Mouse (Mus musculus): ENCODE measurements around the gene Ulk4. TPM values are rescaled to one million over a fixed set of nuclear protein-coding genes. Genes with fewer than 3 reads are reported as not detected.

Ulk4 gene
- polyA plus RNA-seq, 1 experiment from 2014 or later: 97.4 TPM

- no peak overlapping the region for H3K9ac ChIP-seq
- H3K4me1 ChIP-seq (replicated peaks): peaks cover 11% of the 10 kb centered on the region
- H3K4me3 ChIP-seq: no peak overlapping the region
- H3K4me2 ChIP-seq: no peak overlapping the region
- no peak overlapping the region for H3K27ac ChIP-seq (ENCODE audit: poor library complexity, severe bottlenecking)
- H3K9me3 ChIP-seq (replicated peaks): no peaks in the 10 kb centered on the region
- no peaks in the 10 kb centered on the region for H3K36me3 ChIP-seq
- 76% methylated on average over 3 of the region's 3 CpGs for WGBS
- no peak for ATAC-seq (ENCODE audit: insufficient number of reproducible peaks, low FRiP score)
- no peaks in the 10 kb centered on the region; the same call in 1 of the 2 replicates for H3K27me3 ChIP-seq (replicated peaks)
These were observed 202.3 kb downstream of the Ulk4 start for GRCm38 (mm10) chr9:121074726-121075125.

GRCm38 (mm10) chr9:121072127-121072757 is 204.8 kb downstream of the Ulk4 start:
- Histone ChIP-seq H3K27me3 (replicated peaks) (no peaks in the 10 kb centered on the region), H3K9me3 (replicated peaks) (no peaks in the 10 kb centered on the region), H3K4me3 (no peak overlapping the region), H3K4me2 (no peak overlapping the region), H3K27ac (ENCODE audit: poor library complexity, severe bottlenecking) (no peak overlapping the region), H3K4me1 (replicated peaks) (peaks cover 5% of the 10 kb centered on the region), H3K9ac (no peak overlapping the region), H3K36me3 (no peaks in the 10 kb centered on the region)
- no peak for ATAC-seq (ENCODE audit: insufficient number of reproducible peaks, low FRiP score)
- WGBS: 63% methylated on average over 8 of the region's 8 CpGs

GRCm38 (mm10) chr9:121071461-121072126 is 205.4 kb downstream of the Ulk4 start:
- no peak overlapping the region for H3K27ac ChIP-seq (ENCODE audit: poor library complexity, severe bottlenecking)
- no peak overlapping the region for H3K9ac ChIP-seq
- no peak for ATAC-seq (ENCODE audit: insufficient number of reproducible peaks, low FRiP score)
- H3K4me3 ChIP-seq: no peak overlapping the region
- no peaks in the 10 kb centered on the region for H3K36me3 ChIP-seq
- no peaks in the 10 kb centered on the region for H3K9me3 ChIP-seq (replicated peaks)
- H3K4me2 ChIP-seq: no peak overlapping the region
- WGBS: 75% methylated on average over 10 of the region's 10 CpGs
- peaks cover 5% of the 10 kb centered on the region for H3K4me1 ChIP-seq (replicated peaks)
- no peaks in the 10 kb centered on the region for H3K27me3 ChIP-seq (replicated peaks)

- H3K36me3 ChIP-seq: no peaks in the 10 kb centered on the region
- H3K27ac ChIP-seq (ENCODE audit: poor library complexity, severe bottlenecking): no peak overlapping the region
- no peak overlapping the region for H3K4me3 ChIP-seq
- H3K9ac ChIP-seq: no peak overlapping the region
- H3K4me2 ChIP-seq: no peak overlapping the region
- no peaks in the 10 kb centered on the region for H3K27me3 ChIP-seq (replicated peaks)
- WGBS: 65% methylated on average over 11 of the region's 11 CpGs
- H3K4me1 ChIP-seq (replicated peaks): peaks cover 5% of the 10 kb centered on the region
- ATAC-seq (ENCODE audit: insufficient number of reproducible peaks, low FRiP score): no peak
- H3K9me3 ChIP-seq (replicated peaks): no peaks in the 10 kb centered on the region
These were observed 205.9 kb downstream of the Ulk4 start for GRCm38 (mm10) chr9:121071050-121071449.

GRCm38 (mm10) chr9:121068115-121068514 is 208.9 kb downstream of the Ulk4 start:
- ATAC-seq (ENCODE audit: insufficient number of reproducible peaks, low FRiP score): no peak
- no peaks in the 10 kb centered on the region for H3K27me3 ChIP-seq (replicated peaks)
- WGBS: 76% methylated on average over 5 of the region's 5 CpGs

GRCm38 (mm10) chr9:121067043-121067442 is 210.0 kb downstream of the Ulk4 start:
- peaks cover 18% of the 10 kb centered on the region for H3K4me1 ChIP-seq (replicated peaks)
- no peaks in the 10 kb centered on the region for H3K27me3 ChIP-seq (replicated peaks)
- WGBS: 82% methylated on average over 10 of the region's 10 CpGs
- no peak for ATAC-seq (ENCODE audit: insufficient number of reproducible peaks, low FRiP score)
- H3K36me3 ChIP-seq: no peaks in the 10 kb centered on the region
- H3K9ac ChIP-seq: no peak overlapping the region
- H3K27ac ChIP-seq (ENCODE audit: poor library complexity, severe bottlenecking): no peak overlapping the region
- no peak overlapping the region for H3K4me2 ChIP-seq
- no peak overlapping the region for H3K4me3 ChIP-seq
- no peaks in the 10 kb centered on the region for H3K9me3 ChIP-seq (replicated peaks)

More at GRCm38 (mm10) chr9:121068115-121068514, 208.9 kb downstream of the Ulk4 start:
- H3K4me1 ChIP-seq (replicated peaks): peaks cover 7% of the 10 kb centered on the region
- no peak overlapping the region for H3K27ac ChIP-seq (ENCODE audit: poor library complexity, severe bottlenecking)
- no peaks in the 10 kb centered on the region for H3K36me3 ChIP-seq
- no peaks in the 10 kb centered on the region for H3K9me3 ChIP-seq (replicated peaks)
- no peak overlapping the region for H3K4me3 ChIP-seq
- H3K4me2 ChIP-seq: no peak overlapping the region
- no peak overlapping the region for H3K9ac ChIP-seq

GRCm38 (mm10) chr9:121065383-121065978 is 211.5 kb downstream of the Ulk4 start:
- H3K9me3 ChIP-seq (replicated peaks): no peaks in the 10 kb centered on the region
- ATAC-seq (ENCODE audit: insufficient number of reproducible peaks, low FRiP score): no peak
- WGBS: 74% methylated on average over 10 of the region's 10 CpGs
- no peak overlapping the region for H3K27ac ChIP-seq (ENCODE audit: poor library complexity, severe bottlenecking)
- H3K27me3 ChIP-seq (replicated peaks): no peaks in the 10 kb centered on the region
- no peak overlapping the region for H3K4me3 ChIP-seq
- H3K4me2 ChIP-seq: no peak overlapping the region
- no peak overlapping the region for H3K9ac ChIP-seq
- peaks cover 17% of the 10 kb centered on the region for H3K4me1 ChIP-seq (replicated peaks)
- H3K36me3 ChIP-seq: no peaks in the 10 kb centered on the region

GRCm38 (mm10) chr9:121064606-121065355 is 212.2 kb downstream of the Ulk4 start:
- no peak overlapping the region for H3K4me3 ChIP-seq
- no peaks in the 10 kb centered on the region for H3K9me3 ChIP-seq (replicated peaks)
- ATAC-seq (ENCODE audit: insufficient number of reproducible peaks, low FRiP score): no peak
- H3K27ac ChIP-seq (ENCODE audit: poor library complexity, severe bottlenecking): no peak overlapping the region
- 82% methylated on average over 14 of the region's 14 CpGs for WGBS
- H3K4me1 ChIP-seq (replicated peaks): peaks cover 17% of the 10 kb centered on the region
- no peak overlapping the region for H3K4me2 ChIP-seq
- H3K9ac ChIP-seq: no peak overlapping the region
- no peaks in the 10 kb centered on the region for H3K36me3 ChIP-seq
- no peaks in the 10 kb centered on the region for H3K27me3 ChIP-seq (replicated peaks)

- H3K27ac ChIP-seq (ENCODE audit: poor library complexity, severe bottlenecking): no peak overlapping the region
- H3K27me3 ChIP-seq (replicated peaks): no peaks in the 10 kb centered on the region
- H3K36me3 ChIP-seq: no peaks in the 10 kb centered on the region
- peaks cover 21% of the 10 kb centered on the region for H3K4me1 ChIP-seq (replicated peaks)
- no peaks in the 10 kb centered on the region for H3K9me3 ChIP-seq (replicated peaks)
- 18% methylated on average over 3 of the region's 3 CpGs for WGBS
- H3K4me3 ChIP-seq: no peak overlapping the region
- no peak for ATAC-seq (ENCODE audit: insufficient number of reproducible peaks, low FRiP score)
- H3K9ac ChIP-seq: no peak overlapping the region
- H3K4me2 ChIP-seq: no peak overlapping the region
These were observed 214.3 kb downstream of the Ulk4 start for GRCm38 (mm10) chr9:121062671-121063070.

- Histone ChIP-seq H3K9ac (no peak overlapping the region), H3K4me3 (no peak overlapping the region), H3K4me2 (no peak overlapping the region), H3K36me3 (no peaks in the 10 kb centered on the region), H3K4me1 (replicated peaks) (peaks cover 24% of the 10 kb centered on the region), H3K27me3 (replicated peaks) (no peaks in the 10 kb centered on the region), H3K27ac (ENCODE audit: poor library complexity, severe bottlenecking) (no peak overlapping the region), H3K9me3 (replicated peaks) (no peaks in the 10 kb centered on the region)
- WGBS: 45% methylated on average over 12 of the region's 12 CpGs
- no peak for ATAC-seq (ENCODE audit: insufficient number of reproducible peaks, low FRiP score)
These were observed 215.0 kb downstream of the Ulk4 start for GRCm38 (mm10) chr9:121061820-121062623.
